Comparison of ENCODE assay signal across 22 mouse cellular contexts in genomic region chr1:140069471-140069870, GRCm38 (mm10).
DNase-seq lines count a peak whose midpoint lies in the region; ATAC-seq and TF ChIP-seq lines count a peak whose summit lies in the region.
"Had no signal": no experiment of that assay in that cellular context is flagged by ENCODE, and none has a peak within 500 bp of the region (broad histone marks: within the 10 kb centered on the region; RNA-seq: fewer than 3 reads in every experiment).

No protein-coding gene starts in this region.

- no peaks in the 10 kb centered on the region for H3K9me3 ChIP-seq in liver, postnatal 0 days (ENCODE audit: low read length)
- H3K9me3 ChIP-seq in liver, embryonic 12.5 days (replicated peaks) = no peaks in the 10 kb centered on the region
- H3K9me3 ChIP-seq: hindbrain, embryonic 12.5 days; hindbrain, embryonic 15.5 days had no signal

- intact Hi-C loops in left cerebral cortex, postnatal 14 days (cut with DNase I) = loop anchor here (5.0 kb wide), 1 partner anchor 202 kb away; no protein-coding TSS in a partner anchor

- H3K36me3 ChIP-seq in liver, postnatal 0 days (replicated peaks; ENCODE audit: insufficient read depth, low read length) = no peaks in the 10 kb centered on the region
- H3K36me3 ChIP-seq in liver, embryonic 12.5 days = no peaks in the 10 kb centered on the region
- H3K36me3 ChIP-seq: G1E; hindbrain, embryonic 12.5 days; hindbrain, embryonic 15.5 days had no signal

- DNase-seq in cerebellum, adult 11-12 months = peak; percentile 28
- DNase-seq in liver, postnatal 0 days = no peak
- peak; percentile 4 to 54 for DNase-seq in cerebellum, postnatal 14 days
- DNase-seq in left cerebral cortex, postnatal 14 days (ENCODE audit: low spot score in 2 of 2) = no peak
- DNase-seq: adrenal gland, postnatal 10 days; adrenal gland, postnatal 36 days; B cell, adult 2 months; forebrain, postnatal 0 days; gastrocnemius, adult 2 months; gastrocnemius, postnatal 14 days; heart, adult 11 months had no signal

- TF ChIP-seq EP300 in liver, postnatal 0 days (IDR thresholded peaks at IDR 0.05; ENCODE audit: low read depth) = no peak

- no peaks in the 10 kb centered on the region for H3K27me3 ChIP-seq in liver, postnatal 0 days (ENCODE audit: insufficient read depth, low read length)
- no peaks in the 10 kb centered on the region for H3K27me3 ChIP-seq in liver, embryonic 12.5 days (replicated peaks)
- H3K27me3 ChIP-seq: CH12.LX; hindbrain, embryonic 12.5 days; hindbrain, embryonic 15.5 days; Patski had no signal

- no peak overlapping the region for H3K4me2 ChIP-seq in liver, postnatal 0 days (ENCODE audit: low read depth, low read length)
- H3K4me2 ChIP-seq in liver, embryonic 12.5 days = no peak overlapping the region
- H3K4me2 ChIP-seq: heart, embryonic 11.5 days; hindbrain, embryonic 12.5 days; hindbrain, embryonic 15.5 days had no signal

- H3K4me3 ChIP-seq in liver, postnatal 0 days (ENCODE audit: low read depth, low read length) = no peak overlapping the region
- no peak overlapping the region for H3K4me3 ChIP-seq in liver, embryonic 12.5 days
- H3K4me3 ChIP-seq: gastrocnemius, adult 2 months; hindbrain, embryonic 12.5 days; hindbrain, embryonic 15.5 days had no signal

- no peak overlapping the region for H3K9ac ChIP-seq in liver, postnatal 0 days (replicated peaks)
- no peak overlapping the region for H3K9ac ChIP-seq in liver, embryonic 12.5 days
- H3K9ac ChIP-seq: forebrain, postnatal 0 days; hindbrain, embryonic 12.5 days; hindbrain, embryonic 15.5 days had no signal

- no peaks in the 10 kb centered on the region for H3K4me1 ChIP-seq in liver, postnatal 0 days (ENCODE audit: insufficient read depth)
- H3K4me1 ChIP-seq in liver, embryonic 12.5 days = no peaks in the 10 kb centered on the region
- H3K4me1 ChIP-seq: hindbrain, embryonic 12.5 days; hindbrain, embryonic 15.5 days had no signal

- no peak overlapping the region for H3K27ac ChIP-seq in liver, postnatal 0 days (ENCODE audit: low read depth)
- H3K27ac ChIP-seq in liver, embryonic 12.5 days = no peak overlapping the region
- H3K27ac ChIP-seq: gastrocnemius, adult 2 months; hindbrain, embryonic 12.5 days; hindbrain, embryonic 15.5 days had no signal

- ATAC-seq in cerebellum, adult (ENCODE audit: insufficient number of reproducible peaks, low FRiP score, low TSS enrichment) = no peak
- ATAC-seq in liver, postnatal 0 days = peak; percentile 19; the same call in 1 of the 2 replicates
- no peak for ATAC-seq in liver, embryonic 12.5 days
- ATAC-seq in erythroblast, adult 5-6 weeks (replicated peaks; ENCODE audit: low FRiP score, poor library complexity, severe bottlenecking) = no peak
- ATAC-seq: forebrain, embryonic 14.5 days; forebrain, postnatal 0 days; intestine, postnatal 0 days; Patski had no signal

- no peak for TF ChIP-seq CTCF in liver, postnatal 0 days (IDR thresholded peaks at IDR 0.05; ENCODE audit: low read depth)

Comparison
In these comparisons a context has a peak if more than half of its experiments do, and no peak if none do; other contexts are left out.
1. DNase-seq: peak in cerebellum, adult 11-12 months (single experiment) and cerebellum, postnatal 14 days (2 of 2); none in liver, postnatal 0 days (single experiment) and left cerebral cortex, postnatal 14 days (0 of 2).